27 mouse cellular contexts compared by ENCODE assay signal in the genomic region with DNA sequence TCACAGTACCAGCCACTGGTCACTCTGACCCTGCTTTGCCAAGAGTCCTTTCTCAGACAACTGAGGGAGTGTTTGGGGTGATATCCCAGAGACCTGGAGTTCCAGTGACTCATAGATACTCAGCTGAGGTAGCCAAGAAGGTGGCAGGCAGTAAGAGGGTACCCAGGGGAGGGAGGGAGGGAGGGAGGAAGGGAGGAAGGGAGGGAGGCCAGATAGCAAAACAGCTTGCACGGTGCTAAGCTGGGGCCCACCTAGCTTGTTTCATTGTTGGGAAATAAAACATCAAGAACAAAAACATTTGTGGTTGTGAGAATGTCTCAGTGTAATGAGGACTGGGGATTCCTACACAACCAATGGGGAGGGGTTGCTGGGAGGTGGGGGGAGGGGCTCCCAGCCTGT. TPM values are rescaled to one million over a fixed set of nuclear protein-coding genes. Genes with fewer than 3 reads are reported as not detected.
DNase-seq lines count a peak whose midpoint lies in the region; ATAC-seq and TF ChIP-seq lines count a peak whose summit lies in the region.
"Had no signal": no experiment of that assay in that cellular context is flagged by ENCODE, and none has a peak within 500 bp of the region (broad histone marks: within the 10 kb centered on the region; RNA-seq: fewer than 3 reads in every experiment).

No protein-coding gene starts in this region.

- H3K9me3 ChIP-seq in heart, embryonic 11.5 days (replicated peaks; ENCODE audit: control insufficient read depth, low read length): no peaks in the 10 kb centered on the region
- no peaks in the 10 kb centered on the region for H3K9me3 ChIP-seq in heart, embryonic 12.5 days (replicated peaks)
- H3K9me3 ChIP-seq in liver, embryonic 13.5 days (replicated peaks): no peaks in the 10 kb centered on the region
- H3K9me3 ChIP-seq in stomach, postnatal 0 days (ENCODE audit: control insufficient read depth, low read length): no peaks in the 10 kb centered on the region
- H3K9me3 ChIP-seq: hindbrain, embryonic 12.5 days had no signal

- H3K9ac ChIP-seq in heart, embryonic 11.5 days (ENCODE audit: low read depth, low read length): no peak overlapping the region
- H3K9ac ChIP-seq in heart, embryonic 12.5 days: no peak overlapping the region
- H3K9ac ChIP-seq in liver, embryonic 13.5 days: peak overlapping the region; percentile 76
- no peak overlapping the region for H3K9ac ChIP-seq in stomach, postnatal 0 days (ENCODE audit: low read length)
- H3K9ac ChIP-seq: hindbrain, embryonic 12.5 days had no signal

- WGBS in heart, embryonic 11.5 days (ENCODE audit: insufficient replicate concordance): 42% methylated on average over 1 of the region's 1 CpGs
- 47% methylated on average over 1 of the region's 1 CpGs for WGBS in heart, embryonic 12.5 days
- WGBS in liver, embryonic 13.5 days (ENCODE audit: insufficient replicate concordance): 24% methylated on average over 1 of the region's 1 CpGs
- 25% methylated on average over 1 of the region's 1 CpGs for WGBS in stomach, postnatal 0 days

- H3K27me3 ChIP-seq in heart, embryonic 11.5 days (ENCODE audit: control insufficient read depth, insufficient read depth, low read length): peaks cover 35% of the 10 kb centered on the region
- H3K27me3 ChIP-seq in heart, embryonic 12.5 days (replicated peaks): peaks cover 38% of the 10 kb centered on the region
- H3K27me3 ChIP-seq in liver, embryonic 13.5 days: peaks cover 25% of the 10 kb centered on the region
- H3K27me3 ChIP-seq in stomach, postnatal 0 days (ENCODE audit: control insufficient read depth, insufficient read depth, low read length): no peaks in the 10 kb centered on the region

- H3K4me2 ChIP-seq in heart, embryonic 11.5 days: no peak overlapping the region
- H3K4me2 ChIP-seq in heart, embryonic 12.5 days: no peak overlapping the region
- H3K4me2 ChIP-seq in liver, embryonic 13.5 days: peak overlapping the region; percentile 94
- no peak overlapping the region for H3K4me2 ChIP-seq in stomach, postnatal 0 days (replicated peaks; ENCODE audit: low read depth)
- H3K4me2 ChIP-seq: hindbrain, embryonic 12.5 days had no signal

- H3K4me1 ChIP-seq in heart, embryonic 11.5 days (ENCODE audit: control insufficient read depth, insufficient read depth, low read length): peaks cover 12% of the 10 kb centered on the region
- H3K4me1 ChIP-seq in heart, embryonic 12.5 days (replicated peaks): peaks cover 24% of the 10 kb centered on the region
- peaks cover 97% of the 10 kb centered on the region for H3K4me1 ChIP-seq in liver, embryonic 13.5 days (replicated peaks)
- H3K4me1 ChIP-seq in stomach, postnatal 0 days (replicated peaks; ENCODE audit: control insufficient read depth, insufficient read depth): peaks cover under 1% of the 10 kb centered on the region; the same call in 1 of the 2 replicates

- TF ChIP-seq CTCF in stomach, postnatal 0 days (IDR thresholded peaks at IDR 0.05; ENCODE audit: low read depth): no peak

- H3K4me3 ChIP-seq in heart, embryonic 11.5 days (ENCODE audit: low read depth, low read length): no peak overlapping the region
- H3K4me3 ChIP-seq in heart, embryonic 12.5 days: no peak overlapping the region
- peak overlapping the region; percentile 34 for H3K4me3 ChIP-seq in liver, embryonic 13.5 days (replicated peaks)
- no peak overlapping the region for H3K4me3 ChIP-seq in stomach, postnatal 0 days (ENCODE audit: low read depth, low read length)
- H3K4me3 ChIP-seq: heart, adult 2 months; hindbrain, embryonic 12.5 days; left cerebral cortex, adult 2 months had no signal

- no peak for DNase-seq in liver, embryonic 13.5 days
- DNase-seq in stomach, postnatal 0 days (ENCODE audit: low spot score): no peak
- no peak for DNase-seq in cerebellum, postnatal 4 days (ENCODE audit: low spot score in 2 of 2)
- DNase-seq in layer of hippocampus, adult 18-20 months (ENCODE audit: low spot score in 2 of 2): no peak
- DNase-seq: adrenal gland, adult 2 months; B cell, adult 2 months; cerebellum, adult 9-10 months; embryo, embryonic 11 days; gastrocnemius, postnatal 25 days; heart, adult 2 months; kidney, adult 8-10 months; kidney, postnatal 25 days; left cerebral cortex, postnatal 4 days; lung, adult 18-20 months; lung, postnatal 14 days; right cerebral cortex, adult 18-20 months; thymus, adult 2 months had no signal

- peak overlapping the region; percentile 78 for H3K27ac ChIP-seq in heart, embryonic 11.5 days (ENCODE audit: low read depth, low read length)
- H3K27ac ChIP-seq in heart, embryonic 12.5 days (ENCODE audit: poor library complexity, severe bottlenecking): no peak overlapping the region
- peak overlapping the region; percentile 99 for H3K27ac ChIP-seq in liver, embryonic 13.5 days
- peak overlapping the region; percentile 49 for H3K27ac ChIP-seq in stomach, postnatal 0 days (replicated peaks)
- H3K27ac ChIP-seq: hindbrain, embryonic 12.5 days; left cerebral cortex, adult 2 months had no signal

- no peaks in the 10 kb centered on the region for H3K36me3 ChIP-seq in heart, embryonic 11.5 days (ENCODE audit: control insufficient read depth, insufficient read depth, low read length)
- no peaks in the 10 kb centered on the region for H3K36me3 ChIP-seq in heart, embryonic 12.5 days
- H3K36me3 ChIP-seq in liver, embryonic 13.5 days: peaks cover 41% of the 10 kb centered on the region
- H3K36me3 ChIP-seq in stomach, postnatal 0 days (ENCODE audit: control insufficient read depth, insufficient read depth, low read length): no peaks in the 10 kb centered on the region

- 0 out of 2 replicates have a peak, but pooled peaks have one; percentile 2 for ATAC-seq in heart, embryonic 11.5 days (replicated peaks; ENCODE audit: insufficient number of reproducible peaks, low FRiP score, low TSS enrichment)
- no peak for ATAC-seq in heart, embryonic 12.5 days (ENCODE audit: insufficient number of reproducible peaks, low FRiP score)
- 0 out of 2 replicates have a peak, but pooled peaks have one; percentile 0 for ATAC-seq in erythroblast, adult 5-6 weeks (replicated peaks; ENCODE audit: low FRiP score, poor library complexity, severe bottlenecking)
- peak; percentile 33 for ATAC-seq in liver, embryonic 13.5 days (ENCODE audit: low read depth)
- ATAC-seq in stomach, postnatal 0 days (ENCODE audit: low FRiP score, low TSS enrichment): no peak
- ATAC-seq: forebrain, embryonic 14.5 days; inflammation-experienced regulatory T-cells, adult 6 months had no signal

- TF ChIP-seq EP300 in stomach, postnatal 0 days (optimal IDR thresholded peaks at IDR 0.05): no peak

RNA-seq across cellular contexts. Expression of a gene that starts 7.5 kb away (rescaled TPM):
- 1.1 and 1.6 TPM in 2 replicates for polyA plus RNA-seq in heart, embryonic 11.5 days (2014; fragmentation: Nextera tagmentation; extraction: Ambion mirVana)
- 0.32 and 1.1 TPM in 2 replicates for polyA plus RNA-seq in heart, embryonic 12.5 days (2016; fragmentation: Nextera tagmentation; extraction: Ambion mirVana)
- total RNA-seq in erythroblast, adult 5-6 weeks (2015; ENCODE audit: low replicate concordance): 7.7 and 10.4 TPM in 2 replicates
- 22.4 and 39.6 TPM in 2 replicates for total RNA-seq in erythroblast, adult 5-6 weeks (2017; ENCODE audit: low replicate concordance)
- 3.8 and 4.2 TPM in 2 replicates for polyA plus RNA-seq in liver, embryonic 13.5 days (2015; fragmentation: Nextera tagmentation; extraction: Ambion mirVana)
- polyA plus RNA-seq in stomach, postnatal 0 days (2015; fragmentation: Nextera tagmentation; extraction: Ambion mirVana): 5.6 and 5.7 TPM in 2 replicates
- total RNA-seq in layer of hippocampus, adult 18-20 months (2021): 10 to 100 TPM; 28.6 to 30.7 TPM

RNA-seq across cellular contexts. Expression of a gene that starts 8.0 kb away (rescaled TPM):
- 9.6 and 13.5 TPM in 2 replicates for polyA plus RNA-seq in heart, embryonic 11.5 days (2014; fragmentation: Nextera tagmentation; extraction: Ambion mirVana)
- 7.6 and 9.0 TPM in 2 replicates for polyA plus RNA-seq in heart, embryonic 12.5 days (2016; fragmentation: Nextera tagmentation; extraction: Ambion mirVana)
- total RNA-seq in erythroblast, adult 5-6 weeks (2015; ENCODE audit: low replicate concordance): 5.2 and 6.0 TPM in 2 replicates
- total RNA-seq in erythroblast, adult 5-6 weeks (2017; ENCODE audit: low replicate concordance): 3.5 and 8.1 TPM in 2 replicates
- 105 and 109 TPM in 2 replicates for polyA plus RNA-seq in liver, embryonic 13.5 days (2015; fragmentation: Nextera tagmentation; extraction: Ambion mirVana)
- 153 and 177 TPM in 2 replicates for polyA plus RNA-seq in stomach, postnatal 0 days (2015; fragmentation: Nextera tagmentation; extraction: Ambion mirVana)
- total RNA-seq in layer of hippocampus, adult 18-20 months (2021): 10 to 100 TPM; 33.3 to 37.1 TPM

RNA-seq across cellular contexts. Expression of a gene that starts 14.6 kb away (rescaled TPM):
- polyA plus RNA-seq in heart, embryonic 11.5 days (2014; fragmentation: Nextera tagmentation; extraction: Ambion mirVana): 16.8 and 21.3 TPM in 2 replicates
- 19.9 and 21.6 TPM in 2 replicates for polyA plus RNA-seq in heart, embryonic 12.5 days (2016; fragmentation: Nextera tagmentation; extraction: Ambion mirVana)
- total RNA-seq in erythroblast, adult 5-6 weeks (2015; ENCODE audit: low replicate concordance): 1.0 TPM in 1 of 2 replicates, not detected in the other
- 0.98 and 2.0 TPM in 2 replicates for total RNA-seq in erythroblast, adult 5-6 weeks (2017; ENCODE audit: low replicate concordance)
- 4.7 and 5.1 TPM in 2 replicates for polyA plus RNA-seq in liver, embryonic 13.5 days (2015; fragmentation: Nextera tagmentation; extraction: Ambion mirVana)
- polyA plus RNA-seq in stomach, postnatal 0 days (2015; fragmentation: Nextera tagmentation; extraction: Ambion mirVana): 25.9 and 26.2 TPM in 2 replicates
- 100 to 1,000 TPM; 244 to 255 TPM for total RNA-seq in layer of hippocampus, adult 18-20 months (2021)

RNA-seq across cellular contexts. Expression of a gene that starts 18.0 kb away (rescaled TPM):
- not detected in 2 replicates for polyA plus RNA-seq in heart, embryonic 11.5 days (2014; fragmentation: Nextera tagmentation; extraction: Ambion mirVana)
- polyA plus RNA-seq in heart, embryonic 12.5 days (2016; fragmentation: Nextera tagmentation; extraction: Ambion mirVana): not detected in 2 replicates
- not detected in 2 replicates for total RNA-seq in erythroblast, adult 5-6 weeks (2015; ENCODE audit: low replicate concordance)
- total RNA-seq in erythroblast, adult 5-6 weeks (2017; ENCODE audit: low replicate concordance): not detected in 2 replicates
- not detected in 2 replicates for polyA plus RNA-seq in liver, embryonic 13.5 days (2015; fragmentation: Nextera tagmentation; extraction: Ambion mirVana)
- not detected in 2 replicates for polyA plus RNA-seq in stomach, postnatal 0 days (2015; fragmentation: Nextera tagmentation; extraction: Ambion mirVana)
- not detected for total RNA-seq in layer of hippocampus, adult 18-20 months (2021)
- total RNA-seq: adrenal gland, adult 2 months; gastrocnemius, postnatal 25 days; heart, adult 2 months; left cerebral cortex, adult 2 months; left cerebral cortex, postnatal 4 days; megakaryocyte, adult 5-6 weeks; midbrain, postnatal 0 days had no signal
- polyA plus RNA-seq: adrenal gland, adult 2 months; forebrain, embryonic 14.5 days; heart, postnatal 0 days; hindbrain, embryonic 12.5 days; inflammation-experienced regulatory T-cells, adult 6 months had no signal

RNA-seq across cellular contexts. Expression of a gene that starts 54.7 kb away (rescaled TPM):
- polyA plus RNA-seq in heart, embryonic 11.5 days (2014; fragmentation: Nextera tagmentation; extraction: Ambion mirVana): 0.64 TPM in 1 of 2 replicates, not detected in the other
- 0.19 and 0.30 TPM in 2 replicates for polyA plus RNA-seq in heart, embryonic 12.5 days (2016; fragmentation: Nextera tagmentation; extraction: Ambion mirVana)
- 1.0 TPM in 1 of 2 replicates, not detected in the other for total RNA-seq in erythroblast, adult 5-6 weeks (2015; ENCODE audit: low replicate concordance)
- 0.70 TPM in 1 of 2 replicates, not detected in the other for total RNA-seq in erythroblast, adult 5-6 weeks (2017; ENCODE audit: low replicate concordance)
- 7.8 and 9.5 TPM in 2 replicates for polyA plus RNA-seq in liver, embryonic 13.5 days (2015; fragmentation: Nextera tagmentation; extraction: Ambion mirVana)
- polyA plus RNA-seq in stomach, postnatal 0 days (2015; fragmentation: Nextera tagmentation; extraction: Ambion mirVana): 0.48 and 0.50 TPM in 2 replicates
- total RNA-seq in layer of hippocampus, adult 18-20 months (2021): 1 to 10 TPM; 2.7 to 2.8 TPM
- total RNA-seq: gastrocnemius, postnatal 25 days; heart, adult 2 months; left cerebral cortex, postnatal 4 days; megakaryocyte, adult 5-6 weeks; midbrain, postnatal 0 days had no signal
- polyA plus RNA-seq: heart, adult 2 months; inflammation-experienced regulatory T-cells, adult 6 months had no signal

Comparison
In these comparisons a context has a peak if more than half of its experiments do, and no peak if none do; other contexts are left out.
1. ATAC-seq: peak in heart, embryonic 11.5 days (single experiment), erythroblast, adult 5-6 weeks (single experiment) and liver, embryonic 13.5 days (single experiment); none in heart, embryonic 12.5 days (single experiment) and stomach, postnatal 0 days (single experiment).